Mouse (Mus musculus) G1E (cell line): ENCODE measurements around the gene Spsb3.

Source experiments
- CTCF ChIP-seq: IDR thresholded peaks from 2 replicates; pipeline ENCODE4 v1.5.1; 2012; ENCODE audit warnings: low read depth, low read length, inconsistent platforms, mixed read lengths
- POLR2AphosphoS5 ChIP-seq: IDR thresholded peaks from 2 replicates; pipeline ENCODE4 v1.6.1; 2012; ENCODE audit warnings: low read depth, low read length, inconsistent platforms; ENCODE audit not compliant: insufficient replicate concordance
- TAL1 ChIP-seq: conservative IDR thresholded peaks from 2 replicates; pipeline ENCODE4 v1.6.1; 2012; ENCODE audit warnings: low read depth, low read length, inconsistent platforms, mixed read lengths

DNA sequence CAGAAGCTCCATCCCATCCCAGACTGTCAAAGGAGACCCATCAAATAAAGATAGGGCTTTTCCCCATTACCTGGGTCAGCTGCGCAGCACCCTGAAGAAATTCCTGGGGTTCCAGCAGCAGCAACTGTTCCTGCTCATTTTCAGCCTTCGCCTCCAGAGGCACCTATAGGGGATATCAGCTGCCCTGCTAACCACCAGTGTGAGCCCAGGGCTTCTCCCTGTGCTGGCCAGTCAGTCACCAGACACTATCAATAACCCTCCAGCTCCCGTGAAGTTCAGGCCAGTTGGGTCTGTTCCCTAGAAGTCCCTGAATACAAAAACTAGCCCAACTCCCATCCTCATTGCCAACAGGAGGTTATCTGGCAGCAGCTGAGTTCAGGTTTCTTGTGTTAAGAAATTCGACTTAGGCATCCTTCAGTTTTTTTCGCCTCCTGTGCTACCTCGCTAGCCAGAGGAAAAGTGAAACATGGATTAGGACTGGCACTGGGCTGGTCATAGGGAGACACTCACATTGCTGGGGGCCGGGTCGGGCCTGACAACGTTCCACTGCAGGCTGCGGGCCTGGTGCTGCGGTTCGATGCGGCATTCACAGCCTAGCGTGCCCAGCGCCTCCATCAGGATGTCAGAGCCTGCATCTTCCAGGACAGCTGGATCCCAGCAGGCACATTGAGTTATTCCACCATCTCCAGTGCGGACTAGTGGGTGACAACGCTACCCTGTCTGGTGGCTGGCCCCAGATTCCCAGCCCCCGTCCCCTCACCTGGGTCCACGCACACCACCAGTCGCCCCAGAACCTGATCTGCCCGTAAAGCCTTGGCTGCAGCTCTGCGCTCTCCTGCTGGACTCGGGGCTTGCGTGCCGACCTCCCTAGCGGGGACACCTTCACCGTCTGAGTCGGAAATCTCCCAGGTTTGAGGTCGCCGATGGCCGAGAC lies 7.9 kb downstream of the Spsb3 start:
- TF ChIP-seq CTCF, result no peak
- no peak for TF ChIP-seq TAL1
- TF ChIP-seq POLR2AphosphoS5, result no peak
